Mouse (Mus musculus) urinary bladder, adult 2 months (tissue): ENCODE data around the gene Gm20388. TPM values are rescaled to one million over a fixed set of nuclear protein-coding genes. Genes with fewer than 3 reads are reported as not detected.
A peak's percentile ranks its signal among the peaks of the same experiment; 100 is the strongest.

Experiments used
- DNase-seq: peaks from one replicate; pipeline ENCODE4 v3.0.0; 2022; ENCODE audit warnings: low spot score
- polyA plus RNA-seq: library from polyadenylated mRNA; depleted of rRNA; stranded (reverse); fragments of >200 nt; gene quantifications from 2 replicates; pipeline ENCODE4 v1.2.3, GENCODE M21; 2012

Gm20388 gene
- polyA plus RNA-seq, 1 experiment, result 50.2 TPM

GRCm38 (mm10) chr8:122803906-122804761 is 2893.5 kb downstream of the Gm20388 start:
- DNase-seq, result no peak

- DNase-seq, result no peak
Measured at GRCm38 (mm10) chr8:122805349-122805748, 2894.7 kb downstream of the Gm20388 start.

GRCm38 (mm10) chr8:122806956-122807538 is 2896.4 kb downstream of the Gm20388 start:
- DNase-seq, result no peak

- DNase-seq, result no peak
Measured at GRCm38 (mm10) chr8:122807907-122808306, 2897.3 kb downstream of the Gm20388 start.

GRCm38 (mm10) chr8:122810376-122810775 is 2899.7 kb downstream of the Gm20388 start:
- DNase-seq, result no peak

GRCm38 (mm10) chr8:122811870-122812494 is 2901.3 kb downstream of the Gm20388 start:
- DNase-seq, result no peak

GRCm38 (mm10) chr8:122812610-122813250 is 2902.1 kb downstream of the Gm20388 start:
- no peak for DNase-seq

- DNase-seq, result no peak
Measured at GRCm38 (mm10) chr8:122814608-122815007, 2904.0 kb downstream of the Gm20388 start.

- no peak for DNase-seq
Measured at GRCm38 (mm10) chr8:122816965-122817364, 2906.3 kb downstream of the Gm20388 start.

- no peak for DNase-seq
Measured at GRCm38 (mm10) chr8:122817724-122818496, 2907.3 kb downstream of the Gm20388 start.

- no peak for DNase-seq
Measured at GRCm38 (mm10) chr8:122819776-122820175, 2909.1 kb downstream of the Gm20388 start.

GRCm38 (mm10) chr8:122824571-122824970 is 2913.9 kb downstream of the Gm20388 start:
- no peak for DNase-seq

GRCm38 (mm10) chr8:122824986-122825385 is 2914.3 kb downstream of the Gm20388 start:
- DNase-seq, result no peak

GRCm38 (mm10) chr8:122825408-122825807 is 2914.8 kb downstream of the Gm20388 start:
- DNase-seq, result no peak

GRCm38 (mm10) chr8:122829396-122829795 is 2918.8 kb downstream of the Gm20388 start:
- DNase-seq, result no peak

- peak; percentile 87 for DNase-seq
Measured at GRCm38 (mm10) chr8:122830349-122831061, 2919.9 kb downstream of the Gm20388 start.

- no peak for DNase-seq
Measured at GRCm38 (mm10) chr8:122834416-122834815, 2923.8 kb downstream of the Gm20388 start.

- DNase-seq, result peak; percentile 42
Measured at GRCm38 (mm10) chr8:122834971-122835370, 2924.3 kb downstream of the Gm20388 start.

GRCm38 (mm10) chr8:122836199-122836598 is 2925.6 kb downstream of the Gm20388 start:
- DNase-seq, result no peak

GRCm38 (mm10) chr8:122836696-122837095 is 2926.1 kb downstream of the Gm20388 start:
- no peak for DNase-seq

- DNase-seq, result no peak
Measured at GRCm38 (mm10) chr8:122844161-122844560, 2933.5 kb downstream of the Gm20388 start.
